Mouse (Mus musculus): ENCODE results near the gene Zcrb1. TPM values are rescaled to one million over a fixed set of nuclear protein-coding genes. Genes with fewer than 3 reads are reported as not detected.

Zcrb1 gene
- 261 TPM for polyA plus RNA-seq (2014; fragmentation: Illumina TruSeq; extraction: RNeasy Lipid Tissue Mini Kit (QIAGEN cat#74804); ENCODE audit: low replicate concordance)

GRCm38 (mm10) chr15:93397826-93398698 lies at the start of gene Zcrb1, which contains the start of gene Pphln1:
Gene Zcrb1, minus strand, starts transcription at chr15:93398334.
Gene Pphln1, plus strand, starts transcription at chr15:93398350.

GRCm38 (mm10) chr15:93336925-93337761 lies 61.0 kb downstream of the Zcrb1 start, which contains the start of gene Yaf2:
Gene Yaf2, minus strand, starts transcription at chr15:93336935.

Other genes with a start within 250 kb of the Zcrb1 start
- gene Gxylt1, start 123.2 kb downstream of the Zcrb1 start, polyA plus RNA-seq (2014; fragmentation: Illumina TruSeq; extraction: RNeasy Lipid Tissue Mini Kit (QIAGEN cat#74804); ENCODE audit: low replicate concordance), result 21.1 TPM
- 44.6 TPM for gene Yaf2, start 61.4 kb downstream of the Zcrb1 start, polyA plus RNA-seq (2014; fragmentation: Illumina TruSeq; extraction: RNeasy Lipid Tissue Mini Kit (QIAGEN cat#74804); ENCODE audit: low replicate concordance)
- gene Pphln1, start within 50 bp of the Zcrb1 start, polyA plus RNA-seq (2014; fragmentation: Illumina TruSeq; extraction: RNeasy Lipid Tissue Mini Kit (QIAGEN cat#74804); ENCODE audit: low replicate concordance), result 22.6 TPM
- gene Prickle1, start 197.6 kb upstream of the Zcrb1 start, polyA plus RNA-seq (2014; fragmentation: Illumina TruSeq; extraction: RNeasy Lipid Tissue Mini Kit (QIAGEN cat#74804); ENCODE audit: low replicate concordance), result 2.3 TPM

All from small intestine, adult 10 weeks (tissue).